Comparison of ENCODE assay signal across 7 mouse cellular contexts in genomic region chr5:102070414-102070768, GRCm38 (mm10). TPM values are rescaled to one million over a fixed set of nuclear protein-coding genes. Genes with fewer than 3 reads are reported as not detected.
DNase-seq lines count a peak whose midpoint lies in the region; ATAC-seq and TF ChIP-seq lines count a peak whose summit lies in the region.

No protein-coding gene starts in this region.

- TF ChIP-seq POLR2A in testis, adult 2 months (IDR thresholded peaks at IDR 0.05; ENCODE audit: control insufficient read depth, low read depth, low read length) = no peak

- peak; percentile 0; the same call in 1 of the 2 replicates for ATAC-seq in hindbrain, embryonic 16.5 days

- H3K9ac ChIP-seq in hindbrain, embryonic 16.5 days (ENCODE audit: low read depth, low read length) = peak overlapping the region; percentile 83

- TF ChIP-seq CTCF in testis, adult 2 months (IDR thresholded peaks at IDR 0.05; ENCODE audit: control insufficient read depth, insufficient read depth, insufficient replicate concordance, low read depth, low read length) = no peak

- H3K4me3 ChIP-seq in testis, adult 2 months (ENCODE audit: control insufficient read depth, low read depth, low read length) = peak overlapping the region; percentile 95
- H3K4me3 ChIP-seq in forebrain, embryonic 10.5 days = peak overlapping the region; percentile 96
- peak overlapping the region; percentile 59 for H3K4me3 ChIP-seq in hindbrain, embryonic 16.5 days (ENCODE audit: low read length)

- H3K27ac ChIP-seq in testis, adult 2 months (ENCODE audit: control insufficient read depth, insufficient read depth, low read depth, low read length) = no peak overlapping the region
- H3K27ac ChIP-seq in forebrain, embryonic 10.5 days = peak overlapping the region; percentile 100
- peak overlapping the region; percentile 95 for H3K27ac ChIP-seq in hindbrain, embryonic 16.5 days (ENCODE audit: low read depth, low read length)

- WGBS in forebrain, embryonic 10.5 days = 9% methylated on average over 6 of the region's 6 CpGs
- WGBS in hindbrain, embryonic 16.5 days = 11% methylated on average over 6 of the region's 6 CpGs

- H3K27me3 ChIP-seq in testis, adult 2 months (ENCODE audit: control insufficient read depth, insufficient read depth, low read length) = no peaks in the 10 kb centered on the region
- no peaks in the 10 kb centered on the region for H3K27me3 ChIP-seq in forebrain, embryonic 10.5 days (ENCODE audit: poor library complexity, severe bottlenecking)
- no peaks in the 10 kb centered on the region for H3K27me3 ChIP-seq in hindbrain, embryonic 16.5 days (replicated peaks; ENCODE audit: control insufficient read depth, insufficient read depth, low read length)

- peak overlapping the region; percentile 81 for H3K4me2 ChIP-seq in hindbrain, embryonic 16.5 days (ENCODE audit: low read length)

- no peaks in the 10 kb centered on the region for H3K9me3 ChIP-seq in forebrain, embryonic 10.5 days
- H3K9me3 ChIP-seq in hindbrain, embryonic 16.5 days (ENCODE audit: control insufficient read depth, low read length) = no peaks in the 10 kb centered on the region

- peaks cover 6% of the 10 kb centered on the region for H3K4me1 ChIP-seq in testis, adult 2 months (ENCODE audit: control insufficient read depth, insufficient read depth, low read length)
- peaks cover 53% of the 10 kb centered on the region for H3K4me1 ChIP-seq in forebrain, embryonic 10.5 days
- peaks cover 27% of the 10 kb centered on the region for H3K4me1 ChIP-seq in hindbrain, embryonic 16.5 days (ENCODE audit: control insufficient read depth, insufficient read depth, low read depth, low read length)

- H3K36me3 ChIP-seq in testis, adult 2 months (ENCODE audit: control insufficient read depth, insufficient read depth, low read length) = no peaks in the 10 kb centered on the region
- H3K36me3 ChIP-seq in forebrain, embryonic 10.5 days (replicated peaks) = peaks cover 21% of the 10 kb centered on the region
- no peaks in the 10 kb centered on the region for H3K36me3 ChIP-seq in hindbrain, embryonic 16.5 days (ENCODE audit: control insufficient read depth, insufficient read depth, low read length)

- no peak for DNase-seq in testis, postnatal 10 days (ENCODE audit: low spot score)
- no peak for DNase-seq in forebrain, embryonic 10.5 days (ENCODE audit: extremely low spot score, low spot score)
- peak; percentile 49 for DNase-seq in lung, postnatal 25 days (ENCODE audit: low spot score)
- peak; percentile 51 for DNase-seq in telencephalon, adult 2 months (ENCODE audit: low read depth, low spot score)
- DNase-seq in cerebellum, adult 9-10 months = no peak

RNA-seq across cellular contexts. Expression of gene Wdfy3, which starts 0.7 kb away (rescaled TPM):
- 24.5 and 25.0 TPM in 2 replicates for polyA plus RNA-seq in testis, adult 2 months (2012; rRNA removed)
- 14.8 TPM in 2 replicates for polyA plus RNA-seq in forebrain, embryonic 10.5 days (2016; fragmentation: Nextera tagmentation; extraction: Ambion mirVana)
- 22.5 and 25.4 TPM in 2 replicates for polyA plus RNA-seq in hindbrain, embryonic 16.5 days (2015; fragmentation: Nextera tagmentation; extraction: Ambion mirVana)

Comparison
In these comparisons a context has a peak if more than half of its experiments do, and no peak if none do; other contexts are left out.
1. DNase-seq: peak in lung, postnatal 25 days (single experiment) and telencephalon, adult 2 months (single experiment); none in testis, postnatal 10 days (single experiment), forebrain, embryonic 10.5 days (single experiment) and cerebellum, adult 9-10 months (single experiment).
2. Peak in every context shown above with its lines, with median percentiles within 50 percentile points of each other: H3K4me3 ChIP-seq.